8 mouse cellular contexts compared by ENCODE assay signal in genomic region chrX:71365510-71365909, GRCm38 (mm10). TPM values are rescaled to one million over a fixed set of nuclear protein-coding genes. Genes with fewer than 3 reads are reported as not detected.
DNase-seq lines count a peak whose midpoint lies in the region; ATAC-seq and TF ChIP-seq lines count a peak whose summit lies in the region.

No protein-coding gene starts in this region.

- H3K36me3 ChIP-seq in hindbrain, embryonic 15.5 days, result no peaks in the 10 kb centered on the region
- no peaks in the 10 kb centered on the region for H3K36me3 ChIP-seq in midbrain, embryonic 15.5 days (replicated peaks)

- ATAC-seq in hindbrain, embryonic 15.5 days (ENCODE audit: low FRiP score, low read depth), result no peak
- ATAC-seq in midbrain, embryonic 15.5 days (replicated peaks), result no peak

- no peak for TF ChIP-seq POLR2A in cortical plate, adult 2 months (IDR thresholded peaks at IDR 0.05; ENCODE audit: extremely low read depth, insufficient read depth, low read length)

- DNase-seq in layer of hippocampus, adult 9-11 months, result peak; percentile 10
- DNase-seq in layer of hippocampus, adult 11-12 months (ENCODE audit: low spot score), result no peak
- DNase-seq in thymus, postnatal 4 days, result no peak
- no peak for DNase-seq in left cerebral cortex, adult 9 months (ENCODE audit: low spot score in 2 of 2)
- DNase-seq in lung, postnatal 25 days (ENCODE audit: low spot score), result no peak

- no peaks in the 10 kb centered on the region for H3K27me3 ChIP-seq in hindbrain, embryonic 15.5 days
- no peaks in the 10 kb centered on the region for H3K27me3 ChIP-seq in midbrain, embryonic 15.5 days (replicated peaks)

- H3K4me3 ChIP-seq in cortical plate, adult 2 months (ENCODE audit: insufficient read depth, low read length), result peak overlapping the region; percentile 94
- peak overlapping the region; percentile 64 for H3K4me3 ChIP-seq in hindbrain, embryonic 15.5 days
- peak overlapping the region; percentile 69 for H3K4me3 ChIP-seq in midbrain, embryonic 15.5 days

- no peak for TF ChIP-seq CTCF in cortical plate, adult 2 months (IDR thresholded peaks at IDR 0.05; ENCODE audit: extremely low read depth, insufficient read depth, low read length)

- peak overlapping the region; percentile 56 for H3K4me2 ChIP-seq in hindbrain, embryonic 15.5 days
- peak overlapping the region; percentile 51 for H3K4me2 ChIP-seq in midbrain, embryonic 15.5 days

- no peaks in the 10 kb centered on the region for H3K4me1 ChIP-seq in cortical plate, adult 2 months (ENCODE audit: control insufficient read depth, insufficient read depth, low read length)
- no peaks in the 10 kb centered on the region; the same call in 1 of the 2 replicates for H3K4me1 ChIP-seq in hindbrain, embryonic 15.5 days (replicated peaks)
- H3K4me1 ChIP-seq in midbrain, embryonic 15.5 days, result 0 out of 2 replicates have a peak, but pooled peaks cover 2% of the 10 kb centered on the region

- H3K9ac ChIP-seq in hindbrain, embryonic 15.5 days, result peak overlapping the region; percentile 76; the same call in 1 of the 2 replicates
- H3K9ac ChIP-seq in midbrain, embryonic 15.5 days, result peak overlapping the region; percentile 67

- 63% methylated on average over 3 of the region's 3 CpGs for WGBS in hindbrain, embryonic 15.5 days
- WGBS in midbrain, embryonic 15.5 days, result 54% methylated on average over 3 of the region's 3 CpGs

- H3K9me3 ChIP-seq in hindbrain, embryonic 15.5 days, result no peaks in the 10 kb centered on the region
- no peaks in the 10 kb centered on the region for H3K9me3 ChIP-seq in midbrain, embryonic 15.5 days

- H3K27ac ChIP-seq in cortical plate, adult 2 months (ENCODE audit: insufficient read depth, low read length), result no peak overlapping the region
- 0 out of 2 replicates have a peak overlapping the region, but pooled peaks have one; percentile 83 for H3K27ac ChIP-seq in hindbrain, embryonic 15.5 days (replicated peaks)
- H3K27ac ChIP-seq in midbrain, embryonic 15.5 days, result no peak overlapping the region

RNA-seq across cellular contexts. Expression of gene Mtmr1, which starts 0.9 kb away (rescaled TPM):
- polyA plus RNA-seq in cortical plate, adult 2 months (2012; rRNA removed), result 24.1 and 29.7 TPM in 2 replicates
- 15.5 and 16.2 TPM in 2 replicates for polyA plus RNA-seq in hindbrain, embryonic 15.5 days (2015; fragmentation: Nextera tagmentation; extraction: Ambion mirVana)
- 16.3 and 16.6 TPM in 2 replicates for polyA plus RNA-seq in midbrain, embryonic 15.5 days (2015; fragmentation: Nextera tagmentation; extraction: Ambion mirVana)
